Mouse (Mus musculus) granulocyte monocyte progenitor cell, adult 5-6 weeks (primary cell): ENCODE data around the gene Otogl. TPM values are rescaled to one million over a fixed set of nuclear protein-coding genes. Genes with fewer than 3 reads are reported as not detected.

ENCODE experiments used
- ATAC-seq: replicated peaks from 2 replicates; pipeline ENCODE4 v1.8.0; 2016; ENCODE audit warnings: mild to moderate bottlenecking, moderate TSS enrichment, inconsistent platforms; ENCODE audit not compliant: poor library complexity, severe bottlenecking
- total RNA-seq, 2 experiments: library from RNA; stranded (forward) in 1 of 2; stranded (reverse) in 1 of 2; fragments of 200-712, 200-1000 nt in 1 of 2; fragments of >200 nt in 1 of 2; fragmentation: Nextera tagmentation in 1 of 2; gene quantifications; 2 replicates each; pipeline ENCODE4 v1.2.3; 2014 to 2017

Otogl gene
- total RNA-seq (2014; fragmentation: Nextera tagmentation): 3.1 and 4.0 TPM in 2 replicates
- 2.4 and 2.8 TPM in 2 replicates for total RNA-seq (2017)

DNA sequence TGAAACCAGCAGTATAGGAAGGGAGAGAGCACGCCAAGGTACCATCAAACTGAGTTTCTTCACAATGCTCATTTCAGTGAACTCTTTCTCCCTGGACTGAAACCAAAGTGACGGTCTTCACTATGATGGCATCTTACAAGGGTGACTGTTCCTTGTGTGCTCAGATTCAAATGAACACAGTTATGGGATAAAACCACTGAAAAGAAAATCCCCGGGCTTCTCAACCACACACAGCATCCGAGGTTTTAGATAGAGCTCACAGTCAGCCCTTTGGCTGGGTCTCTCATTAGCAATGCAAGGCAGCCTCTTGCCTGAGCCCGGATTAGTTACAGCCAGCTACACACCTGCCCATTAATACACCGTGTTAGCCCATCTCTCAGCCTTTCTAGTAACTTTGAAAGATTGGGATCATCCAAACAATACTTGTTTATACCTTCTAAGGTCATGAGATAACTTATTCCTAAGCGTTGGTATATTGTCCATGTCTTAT is at the start of gene Otogl:
Otogl (minus strand) TSS at position 51 of the 490 bp plus-strand sequence.
- ATAC-seq: no peak

- no peak for ATAC-seq
Measured at GRCm38 (mm10) chr10:107956588-107956987, 44.7 kb upstream of the Otogl start.

- no peak for ATAC-seq
Measured at GRCm38 (mm10) chr10:107954444-107954843, 42.5 kb upstream of the Otogl start.

GRCm38 (mm10) chr10:107951596-107951995 is 39.7 kb upstream of the Otogl start:
- no peak for ATAC-seq

GRCm38 (mm10) chr10:107949945-107950344 is 38.0 kb upstream of the Otogl start:
- ATAC-seq: peak; percentile 41

DNA sequence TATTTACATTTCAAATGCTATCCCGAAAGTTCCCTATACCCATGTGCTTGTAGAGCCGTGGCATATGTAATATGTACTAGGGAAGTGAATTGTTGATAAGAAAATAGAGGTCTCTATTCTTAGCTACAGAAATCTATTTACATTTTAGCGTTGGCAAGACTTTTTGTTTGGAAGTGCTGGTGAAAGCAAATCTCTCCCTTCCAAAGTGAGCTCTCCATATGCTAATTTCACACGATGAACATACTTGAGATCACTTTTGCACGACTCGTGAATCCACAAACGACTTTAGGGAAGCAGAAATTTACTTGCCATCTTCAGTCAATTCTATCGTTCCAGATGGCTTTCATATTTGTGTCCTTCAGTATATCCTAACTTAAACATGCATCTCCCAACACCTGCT is 36.7 kb upstream of the Otogl start:
- ATAC-seq: no peak

DNA sequence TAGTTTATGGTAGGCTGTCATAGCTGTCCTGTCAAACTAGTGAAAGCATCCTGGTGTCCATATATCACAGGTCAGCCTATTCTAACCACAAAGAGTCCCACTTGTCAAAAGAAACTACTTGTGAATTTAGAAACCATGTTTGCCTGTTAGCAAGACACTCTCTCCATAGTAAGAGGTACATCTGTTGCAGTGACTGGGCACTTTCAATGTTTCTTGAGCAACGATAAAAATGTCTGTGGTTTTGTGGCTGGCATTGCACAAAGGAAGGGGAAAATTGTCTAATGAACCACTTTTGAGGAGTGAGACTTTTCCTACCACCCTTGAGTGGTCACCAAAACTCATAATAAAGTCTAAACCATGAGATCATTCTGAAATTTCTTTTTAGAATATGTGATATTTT is 36.1 kb upstream of the Otogl start:
- ATAC-seq: peak; percentile 80

GRCm38 (mm10) chr10:107946348-107946747 is 34.4 kb upstream of the Otogl start:
- ATAC-seq: peak; percentile 29

- ATAC-seq: peak; percentile 54
Measured at GRCm38 (mm10) chr10:107943859-107944258, 31.9 kb upstream of the Otogl start.

- peak; percentile 17; the same call in 1 of the 2 replicates for ATAC-seq
Measured at GRCm38 (mm10) chr10:107941188-107941900, 29.4 kb upstream of the Otogl start.

DNA sequence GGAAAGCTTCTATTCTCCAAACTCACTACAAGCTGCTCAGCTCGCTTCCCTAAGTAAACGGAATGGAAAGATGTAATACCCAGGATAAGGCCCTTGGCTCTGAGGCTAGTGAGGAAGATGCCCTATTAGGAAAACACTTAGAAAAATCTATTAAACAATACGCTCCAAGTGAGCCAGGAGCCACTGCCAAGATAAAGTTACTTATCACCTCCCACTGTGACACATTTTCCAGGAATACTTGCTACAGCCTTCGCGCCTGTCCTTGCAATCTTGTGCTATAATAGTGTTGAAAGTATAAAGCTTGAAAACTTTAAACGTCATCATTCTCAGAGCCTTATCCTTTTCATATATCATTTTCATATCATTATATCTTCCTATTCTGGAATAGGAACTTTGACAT is 28.4 kb upstream of the Otogl start:
- no peak for ATAC-seq

DNA sequence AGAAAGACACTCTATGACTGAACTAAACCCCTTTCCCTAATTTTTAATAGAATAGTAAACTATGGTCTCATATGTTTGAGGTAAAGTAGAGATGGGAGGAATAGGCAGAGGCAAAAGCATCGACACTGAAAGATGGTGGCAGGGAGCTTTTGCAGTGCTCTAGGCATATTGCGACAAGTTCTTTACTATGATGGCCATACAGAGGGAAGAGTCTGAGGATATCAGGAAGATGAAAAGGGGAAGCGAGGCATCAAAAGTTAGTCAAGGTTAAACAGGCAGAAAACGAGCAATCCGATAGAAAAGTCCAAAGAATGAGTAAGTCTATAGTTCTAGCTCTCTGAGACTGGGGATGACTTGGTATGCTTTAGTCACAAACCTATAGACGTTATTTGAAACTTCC is 27.9 kb upstream of the Otogl start:
- ATAC-seq: peak; percentile 65

- peak; percentile 59 for ATAC-seq
Measured at GRCm38 (mm10) chr10:107934055-107934454, 22.1 kb upstream of the Otogl start.

DNA sequence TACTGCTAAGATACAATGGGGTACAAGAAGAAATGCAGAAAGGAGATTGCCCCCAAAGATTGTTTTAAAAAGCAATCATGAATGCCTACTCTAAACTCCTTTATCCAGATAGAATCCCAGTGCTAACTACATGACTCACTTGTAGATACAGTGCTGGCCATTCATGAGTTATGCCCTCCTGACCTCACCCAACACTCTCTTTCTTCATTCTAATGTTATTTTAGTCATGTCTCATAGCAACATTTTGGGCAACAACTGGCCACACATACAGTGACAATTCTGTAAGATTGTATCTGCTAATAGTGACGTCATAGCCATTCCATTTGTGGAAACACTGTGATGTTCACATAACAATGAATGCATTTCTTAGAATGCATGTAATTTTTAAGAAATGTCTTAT is 21.6 kb upstream of the Otogl start:
- ATAC-seq: peak; percentile 57

DNA sequence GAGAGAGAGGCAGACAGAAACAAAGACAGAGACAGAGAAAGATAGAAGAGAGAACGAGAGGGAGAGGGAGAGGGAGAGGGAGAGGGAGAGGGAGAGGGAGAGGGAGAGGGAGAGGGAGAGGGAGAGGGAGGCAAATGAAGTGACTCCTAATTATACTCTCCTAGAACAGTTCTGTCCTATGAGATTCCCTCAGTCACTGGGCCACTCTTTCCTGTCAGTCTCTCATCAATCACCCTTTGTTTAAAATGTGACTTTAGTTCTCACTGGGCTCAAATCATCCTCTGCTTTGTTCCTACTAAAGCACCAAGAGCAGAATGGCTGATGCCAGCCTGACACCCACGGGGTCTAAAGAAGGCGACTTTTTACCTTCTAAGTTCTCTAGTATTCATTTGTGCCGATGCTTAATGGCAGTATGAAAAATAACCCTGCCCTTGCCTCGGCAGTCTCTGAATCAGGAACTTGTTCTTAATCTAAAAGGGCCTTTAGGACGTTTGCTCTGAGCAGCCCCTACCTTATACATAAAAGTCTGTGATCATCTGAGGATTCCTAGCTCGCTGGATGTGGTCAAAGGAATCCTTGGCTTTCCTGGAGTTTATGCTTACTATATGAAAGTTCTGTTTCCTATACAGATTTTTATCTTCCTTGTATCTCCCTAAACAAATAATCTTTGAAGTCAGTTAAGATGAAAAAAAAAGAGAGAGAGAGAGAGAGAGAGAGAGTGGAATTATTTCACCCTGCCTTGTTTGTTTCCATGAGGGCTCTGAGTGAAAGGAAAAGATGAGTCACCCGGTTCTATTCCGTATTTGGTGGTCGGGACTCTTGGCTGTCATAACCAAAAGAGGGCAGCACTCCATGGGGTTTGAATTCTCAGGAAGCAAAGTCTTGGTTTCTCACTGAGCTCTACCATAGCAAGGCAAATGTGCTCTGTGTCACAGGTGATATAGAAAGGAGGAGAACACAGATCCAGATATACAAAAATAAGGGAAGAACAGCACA is 20.2 kb upstream of the Otogl start:
- peak; percentile 80 for ATAC-seq

DNA sequence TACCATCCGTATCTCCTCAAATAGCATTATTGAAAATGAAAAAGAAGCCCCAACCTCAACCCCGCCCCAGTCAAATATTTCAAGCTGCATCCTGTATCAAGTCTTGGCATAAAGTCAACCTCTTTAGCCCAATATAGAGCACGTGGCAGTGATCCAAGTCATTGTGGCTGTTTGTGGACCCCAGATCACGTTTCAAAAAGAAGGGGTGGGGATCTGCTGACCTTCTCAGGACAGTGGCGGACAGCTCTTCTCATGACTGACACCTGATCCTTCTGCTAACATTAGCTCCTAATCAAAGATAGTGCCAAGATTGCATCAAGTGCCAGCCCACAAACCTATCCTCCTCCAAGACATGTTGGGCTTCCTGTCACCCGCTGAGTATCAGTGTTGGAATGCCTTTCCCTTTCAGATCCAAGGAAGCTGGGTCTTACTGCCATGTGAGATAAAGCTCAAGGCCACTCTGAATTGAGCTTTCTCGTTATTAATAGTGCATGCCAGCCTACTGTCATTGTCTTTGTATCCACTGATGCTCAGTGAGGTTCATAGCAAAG is 18.6 kb upstream of the Otogl start:
- ATAC-seq: 0 out of 2 replicates have a peak, but pooled peaks have one; percentile 3

GRCm38 (mm10) chr10:107925306-107925705 is 13.4 kb upstream of the Otogl start:
- ATAC-seq: 0 out of 2 replicates have a peak, but pooled peaks have one; percentile 29

DNA sequence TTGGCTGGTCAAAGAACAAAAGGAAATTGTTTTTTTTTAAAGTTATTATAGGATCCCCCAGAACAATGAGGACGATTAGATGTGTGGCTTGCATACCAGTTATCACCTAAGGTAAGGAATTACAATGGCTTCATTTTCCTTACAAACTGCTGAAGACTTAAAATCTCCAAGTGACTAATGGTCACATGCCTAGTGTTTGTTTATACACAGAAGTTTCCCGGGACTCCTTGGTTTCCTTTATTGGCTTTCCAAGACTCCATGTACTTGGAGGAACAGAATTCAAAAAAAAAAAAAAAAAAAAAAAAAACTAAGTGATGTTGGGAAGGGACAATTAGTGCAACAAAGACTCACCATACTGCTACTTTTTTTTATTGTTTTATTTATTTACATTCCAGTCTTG is 11.9 kb upstream of the Otogl start:
- no peak for ATAC-seq

DNA sequence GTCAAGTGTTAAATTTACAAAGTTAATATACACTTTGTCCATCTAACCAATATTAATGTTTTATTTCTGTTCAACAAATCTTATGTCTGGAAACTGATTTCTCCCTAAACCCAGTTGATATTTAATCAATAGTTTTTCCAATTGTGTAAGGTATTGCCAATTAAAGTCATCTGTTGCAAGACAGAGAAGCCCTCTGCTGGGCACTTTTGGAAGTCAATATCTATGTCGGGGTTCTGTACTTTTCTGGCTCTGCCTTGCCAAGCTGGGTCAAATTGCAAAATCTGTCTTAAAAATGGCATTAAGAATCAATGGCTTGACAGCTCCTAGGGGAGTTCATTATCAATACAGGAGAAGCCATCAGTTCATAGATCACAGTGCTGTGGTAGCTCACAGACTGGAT is 10.8 kb upstream of the Otogl start:
- peak; percentile 56 for ATAC-seq

DNA sequence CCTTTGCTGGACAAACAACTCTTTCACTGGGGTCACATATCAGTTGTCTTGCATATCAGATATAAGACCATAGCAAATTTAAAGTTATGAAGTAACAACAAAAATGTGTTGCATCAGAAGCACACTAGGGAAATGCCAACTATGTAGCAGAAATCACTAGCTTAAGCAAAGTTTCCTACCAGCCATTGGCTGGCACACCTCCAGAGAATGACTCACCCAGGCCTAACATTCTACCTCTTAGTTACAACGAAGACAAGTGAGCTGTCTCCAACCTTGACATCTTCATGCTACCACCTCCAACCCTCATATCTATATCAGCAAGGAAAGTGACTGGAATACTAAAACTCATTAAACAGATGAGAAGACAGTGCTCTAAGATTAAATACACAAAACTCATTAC is 9.6 kb upstream of the Otogl start:
- peak; percentile 88 for ATAC-seq

GRCm38 (mm10) chr10:107921134-107921533 is 9.2 kb upstream of the Otogl start:
- ATAC-seq: peak; percentile 48
